Mouse (Mus musculus) ES-CJ7 (cell line): ENCODE results near the gene Sufu.

Experiments
- DNase-seq: peaks from one replicate; pipeline ENCODE4 v3.0.0; 2011; ENCODE audit warnings: low read depth, low spot score

Sufu gene

DNA sequence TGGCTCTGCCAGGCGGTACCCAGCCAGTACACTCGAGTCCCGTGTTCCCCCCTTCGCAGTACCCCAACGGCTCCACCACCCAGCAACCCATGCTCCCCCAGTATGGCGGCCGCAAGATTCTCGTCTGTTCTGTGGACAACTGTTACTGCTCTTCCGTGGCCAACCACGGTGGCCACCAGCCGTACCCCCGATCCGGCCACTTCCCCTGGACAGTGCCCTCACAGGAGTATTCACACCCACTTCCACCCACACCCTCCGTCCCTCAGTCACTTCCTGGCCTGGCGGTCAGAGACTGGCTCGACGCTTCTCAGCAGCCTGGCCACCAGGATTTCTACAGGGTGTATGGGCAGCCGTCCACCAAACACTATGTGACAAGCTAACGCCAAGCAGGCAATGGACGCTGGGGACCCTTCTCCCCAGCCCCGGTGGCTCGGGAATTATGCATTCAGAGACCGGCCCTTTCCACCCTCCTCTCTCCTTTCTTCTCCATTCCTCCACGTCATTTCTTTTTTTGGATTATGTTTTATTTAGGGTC is 118.7 kb downstream of the Sufu start:
- no peak for DNase-seq

DNA sequence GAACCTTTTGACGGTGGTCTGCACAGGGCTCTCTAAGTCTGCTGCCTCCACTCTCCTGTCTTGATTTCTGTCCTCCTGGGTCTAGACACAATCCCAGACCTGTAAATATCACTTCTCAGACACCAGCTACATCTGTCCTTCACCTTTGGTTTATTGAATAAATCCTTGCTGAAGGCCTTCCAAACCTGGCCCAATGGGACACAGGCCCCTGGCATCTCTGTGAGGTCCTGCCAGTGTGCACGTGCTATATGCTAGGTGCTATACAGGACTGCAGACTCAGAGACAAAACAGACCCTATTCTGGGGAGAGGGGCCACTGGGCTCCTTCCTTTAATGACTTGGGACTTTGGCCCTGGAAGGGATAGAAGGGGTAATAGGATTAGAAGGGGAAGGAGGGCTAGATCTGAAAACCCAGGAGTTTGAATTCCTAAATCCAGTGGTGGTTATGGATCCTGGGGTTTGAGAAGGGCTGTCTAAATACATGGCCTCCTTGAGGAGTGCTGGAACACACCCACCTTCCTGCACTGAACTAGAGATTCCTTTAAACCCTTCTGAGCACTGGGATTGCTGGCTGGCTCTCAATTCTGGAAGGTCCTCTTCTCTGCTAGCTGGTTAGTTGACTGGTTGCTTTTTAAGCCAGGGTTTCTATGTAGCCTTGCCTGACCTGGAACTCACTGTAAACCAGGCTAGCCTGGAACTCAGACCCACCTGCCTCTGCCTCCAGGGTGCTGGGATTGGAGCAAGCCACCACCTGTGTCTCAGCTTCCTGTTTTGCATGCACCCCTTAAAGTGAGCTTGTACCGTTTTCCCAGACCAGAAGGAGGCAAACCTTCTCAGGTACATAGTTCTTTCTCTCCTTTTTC is 120.2 kb downstream of the Sufu start:
- DNase-seq: no peak

DNA sequence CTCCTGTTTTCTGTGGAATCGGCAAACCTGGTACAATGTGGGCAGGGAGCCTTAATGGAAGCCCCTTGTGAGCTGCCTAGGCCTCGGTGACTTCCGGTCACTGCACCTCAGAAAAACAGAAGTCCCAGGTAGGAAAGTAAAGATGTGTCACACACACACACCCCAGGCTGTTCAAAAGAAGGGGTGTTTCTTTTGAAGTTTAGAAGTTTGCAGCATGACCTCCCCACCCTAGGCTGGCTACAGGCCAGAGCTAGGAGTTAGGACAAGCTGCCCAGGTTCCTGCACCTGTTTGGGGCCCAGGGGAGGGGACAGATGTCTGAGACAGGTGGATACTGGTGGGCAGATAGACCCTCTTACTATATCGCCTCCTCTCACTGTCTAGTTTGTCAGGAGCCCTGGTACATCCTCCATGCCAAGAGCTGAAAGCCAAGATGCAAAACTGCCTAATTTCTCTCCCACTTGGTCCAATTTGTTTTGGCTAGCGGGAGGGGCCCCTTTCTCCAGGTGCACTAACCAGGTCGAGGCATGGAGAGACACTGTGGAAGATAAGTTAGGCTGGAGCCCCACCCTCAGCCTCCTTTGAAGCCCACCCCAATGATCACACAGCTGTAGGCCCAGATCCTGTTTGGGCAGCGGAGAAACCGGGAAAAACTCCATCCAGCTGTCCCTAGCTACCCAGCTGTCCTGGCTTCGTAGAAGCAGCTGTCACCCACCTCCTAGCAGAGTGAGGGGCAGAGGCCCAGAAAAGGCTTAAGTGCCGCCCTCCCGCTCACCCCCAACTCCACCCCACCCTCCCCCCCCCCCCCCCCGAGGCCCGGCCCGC is 121.0 kb downstream of the Sufu start:
- DNase-seq: no peak

DNA sequence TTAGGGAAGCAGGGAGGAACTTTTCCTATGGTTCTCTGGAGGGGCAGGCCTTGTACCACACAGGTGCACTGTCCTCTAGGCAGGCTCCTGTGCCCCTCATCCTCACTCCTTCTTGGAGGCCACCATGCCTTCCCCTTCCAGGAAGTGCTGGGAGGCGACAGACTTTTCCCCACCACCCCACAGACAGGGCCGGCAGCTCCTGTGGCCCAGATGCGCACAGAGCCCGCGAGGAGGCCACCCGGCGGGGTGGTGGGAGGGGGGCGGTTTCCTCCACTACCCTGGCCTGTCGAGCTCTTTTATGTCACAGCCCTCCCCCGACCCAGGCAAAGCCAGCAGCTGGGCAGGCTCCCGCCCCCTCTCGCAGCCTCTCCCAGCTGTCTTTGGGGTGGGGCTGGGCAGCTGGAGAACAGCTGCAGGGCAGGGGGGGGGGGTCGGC is 121.7 kb downstream of the Sufu start:
- DNase-seq: peak; percentile 68

DNA sequence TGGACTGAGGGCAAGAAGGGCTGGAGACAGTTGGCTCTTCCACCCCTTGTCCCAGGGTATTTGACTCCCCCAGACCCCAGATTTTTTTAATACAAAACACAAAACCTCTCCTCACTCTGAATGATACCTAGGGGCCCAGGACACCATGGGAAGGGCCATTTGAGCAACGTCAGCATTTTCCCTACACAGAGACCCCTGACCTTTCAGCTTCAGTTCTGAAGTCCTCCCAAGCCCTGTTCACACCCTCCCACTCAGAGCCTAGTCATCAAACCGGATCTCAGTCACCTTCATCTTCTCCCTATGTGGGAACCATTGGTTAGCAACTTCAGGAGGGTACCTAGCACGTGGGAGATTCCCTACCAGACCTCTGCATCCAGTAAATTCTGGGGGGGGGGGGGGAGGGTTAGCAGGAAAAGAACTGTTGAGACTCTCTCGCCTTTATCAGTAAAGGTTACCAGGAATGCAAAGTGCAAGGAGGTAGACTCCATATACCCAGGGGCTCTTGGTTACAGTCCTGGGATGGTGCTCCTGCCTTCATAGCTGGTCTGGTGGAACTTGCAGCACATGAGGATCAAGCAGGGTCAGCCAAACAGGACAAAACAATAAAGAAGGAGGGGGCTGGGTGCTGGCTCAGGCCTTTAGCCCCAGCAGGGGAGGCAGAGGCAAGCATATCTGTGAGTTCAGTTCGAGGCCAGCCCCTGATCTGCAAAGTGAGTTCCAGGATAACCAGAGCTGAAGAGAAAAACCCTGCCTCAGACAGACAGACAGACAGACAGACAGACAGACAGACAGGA is 122.3 kb downstream of the Sufu start:
- DNase-seq: no peak

DNA sequence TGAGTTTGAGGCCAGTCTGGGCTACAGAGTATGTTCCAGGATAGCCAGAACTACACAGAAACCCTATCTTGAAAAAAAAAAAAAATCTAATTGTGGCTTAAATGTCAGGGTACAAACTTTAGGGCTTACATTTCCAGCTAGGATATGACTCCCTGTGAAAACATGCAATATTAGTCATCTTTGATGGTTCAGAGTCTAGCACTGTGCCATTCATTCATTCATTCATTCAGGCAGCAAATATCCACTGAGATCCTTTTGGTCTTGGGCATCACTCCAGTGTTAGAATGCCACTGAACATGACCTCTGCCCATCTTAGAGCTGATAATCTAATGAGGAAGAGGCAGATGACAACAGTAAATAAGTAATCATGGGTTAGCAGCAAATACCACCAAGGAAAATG is 125.0 kb downstream of the Sufu start:
- no peak for DNase-seq

DNA sequence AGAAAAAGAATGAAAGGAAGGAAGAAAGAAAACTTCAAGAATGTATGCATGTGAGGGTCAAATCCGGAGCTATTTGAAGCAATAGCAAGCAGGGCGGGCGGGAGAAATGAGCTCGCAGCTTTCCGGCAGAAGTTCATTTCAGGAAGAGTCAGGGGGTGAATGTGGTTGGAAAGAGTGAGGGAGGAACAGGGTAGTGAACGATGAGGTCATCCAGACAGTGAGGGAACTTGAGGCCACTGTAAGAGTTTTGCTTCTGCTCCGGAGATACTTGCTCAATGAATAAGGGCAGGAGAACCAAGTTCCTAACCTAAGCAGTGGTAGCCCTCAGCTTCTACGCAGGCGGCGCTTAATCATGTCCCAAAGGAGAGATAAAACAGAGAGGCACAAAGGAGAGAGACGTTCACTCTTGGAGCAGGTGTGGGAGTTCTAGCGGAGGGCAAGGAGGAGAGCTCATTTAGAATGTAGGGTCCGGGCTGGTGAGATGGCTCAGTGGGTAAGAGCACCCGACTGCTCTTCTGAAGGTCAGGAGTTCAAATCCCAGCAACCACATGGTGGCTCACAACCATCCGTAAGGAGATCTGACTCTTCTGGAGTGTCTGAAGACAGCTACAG is 125.8 kb downstream of the Sufu start:
- DNase-seq: no peak

DNA sequence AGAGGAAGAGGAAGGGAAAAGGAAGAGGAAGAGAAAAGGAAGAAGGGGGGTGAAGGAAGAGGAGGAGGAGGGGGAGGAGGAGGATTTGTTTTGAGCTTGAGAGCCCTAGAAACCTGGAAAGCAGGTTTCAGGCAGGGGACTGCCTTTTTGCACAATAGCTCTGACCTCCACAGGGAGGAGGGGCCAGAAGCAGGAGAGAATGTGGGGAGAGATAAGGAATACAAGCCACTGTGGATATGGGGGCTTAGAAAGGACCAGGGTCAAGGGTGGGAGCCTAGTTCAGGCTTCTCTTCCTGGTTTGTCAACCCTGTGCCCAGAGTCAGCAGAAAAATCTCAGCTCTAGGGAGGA is 126.4 kb downstream of the Sufu start:
- no peak for DNase-seq

DNA sequence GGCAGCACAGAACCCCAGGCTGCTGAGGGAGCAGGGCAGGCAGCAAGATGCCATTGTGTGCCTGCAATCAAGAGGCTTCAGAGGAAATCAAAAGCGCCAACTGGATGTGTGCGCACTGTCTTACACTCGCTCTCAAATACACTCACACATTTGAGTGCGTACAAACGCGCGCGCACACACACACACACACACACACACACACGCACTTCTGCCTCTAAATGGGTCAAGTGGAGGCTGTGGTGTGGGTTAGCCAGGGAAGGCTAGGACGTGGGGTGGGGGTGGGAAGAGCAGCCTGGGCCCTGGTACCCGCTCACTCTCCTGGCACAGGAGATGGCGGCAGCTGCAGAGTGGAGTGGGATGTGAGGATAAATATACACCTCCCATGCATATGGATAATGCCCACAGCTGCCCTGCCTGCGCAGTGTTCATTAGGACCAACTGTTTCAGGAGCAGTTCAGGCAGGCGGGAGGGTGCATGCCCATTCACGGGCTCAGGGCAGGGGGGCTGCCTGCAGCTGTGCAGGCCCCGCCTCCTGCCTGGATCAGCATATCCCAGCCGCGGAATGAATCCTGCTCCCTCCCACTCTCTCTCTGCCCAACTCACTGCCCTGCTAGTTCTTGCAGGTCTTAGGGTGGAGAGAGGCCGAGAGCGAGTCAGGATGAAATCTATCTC is 126.9 kb downstream of the Sufu start:
- peak; percentile 80 for DNase-seq

DNA sequence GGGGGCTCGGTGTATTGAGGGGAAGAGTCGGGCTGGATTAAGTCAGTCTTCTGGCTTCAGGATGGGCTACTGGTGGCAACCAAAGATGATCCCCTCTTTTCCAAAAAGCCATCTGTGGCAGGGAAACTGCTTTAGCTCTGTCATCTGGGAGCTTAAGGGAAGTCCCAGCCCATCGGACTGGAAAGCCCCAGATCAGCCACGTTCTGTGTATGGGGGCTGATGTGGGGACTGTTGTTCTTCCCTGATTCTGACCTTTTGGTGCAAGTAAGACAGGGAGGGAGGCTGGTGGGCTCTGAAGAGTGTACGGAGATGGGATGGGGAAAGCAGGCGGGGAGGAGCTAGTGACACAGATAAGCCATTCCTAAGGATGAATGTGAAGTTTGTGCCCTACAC is 127.5 kb downstream of the Sufu start:
- DNase-seq: no peak

DNA sequence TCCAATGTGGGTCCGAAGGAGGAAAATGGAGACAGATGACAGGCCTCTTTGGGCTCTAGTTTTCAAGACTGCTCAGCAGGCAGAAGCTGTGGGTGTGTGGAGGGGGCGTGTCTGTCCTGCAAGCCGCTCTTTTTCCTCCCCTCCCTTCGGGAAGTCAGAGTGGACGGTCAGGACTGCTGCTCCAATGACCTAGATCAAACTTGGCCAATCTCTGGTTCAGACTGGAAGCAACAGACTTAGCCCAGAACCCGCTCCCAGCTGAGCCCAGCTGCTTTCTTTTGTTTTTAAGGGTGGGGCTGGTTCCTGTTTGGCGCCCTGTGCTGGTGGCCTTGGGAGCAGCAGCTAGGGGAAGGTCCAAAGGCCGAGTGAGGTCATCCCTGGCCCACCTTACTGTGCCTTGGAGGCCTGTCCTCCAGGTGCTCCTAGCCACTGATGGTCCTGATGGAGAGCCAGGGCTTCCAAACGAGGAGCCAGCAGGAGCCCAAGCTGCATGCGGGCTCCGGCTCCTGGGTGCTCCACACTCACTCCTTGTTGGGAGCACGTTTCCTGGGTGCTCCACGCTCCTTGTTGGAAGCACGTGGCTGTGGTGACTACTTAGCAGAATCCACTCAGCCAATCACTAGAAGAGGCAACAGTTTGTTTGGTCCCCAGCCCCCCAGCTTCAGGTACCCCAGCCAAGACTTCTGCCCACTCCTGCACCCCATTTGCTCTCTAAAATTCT is 128.1 kb downstream of the Sufu start:
- peak; percentile 92 for DNase-seq

DNA sequence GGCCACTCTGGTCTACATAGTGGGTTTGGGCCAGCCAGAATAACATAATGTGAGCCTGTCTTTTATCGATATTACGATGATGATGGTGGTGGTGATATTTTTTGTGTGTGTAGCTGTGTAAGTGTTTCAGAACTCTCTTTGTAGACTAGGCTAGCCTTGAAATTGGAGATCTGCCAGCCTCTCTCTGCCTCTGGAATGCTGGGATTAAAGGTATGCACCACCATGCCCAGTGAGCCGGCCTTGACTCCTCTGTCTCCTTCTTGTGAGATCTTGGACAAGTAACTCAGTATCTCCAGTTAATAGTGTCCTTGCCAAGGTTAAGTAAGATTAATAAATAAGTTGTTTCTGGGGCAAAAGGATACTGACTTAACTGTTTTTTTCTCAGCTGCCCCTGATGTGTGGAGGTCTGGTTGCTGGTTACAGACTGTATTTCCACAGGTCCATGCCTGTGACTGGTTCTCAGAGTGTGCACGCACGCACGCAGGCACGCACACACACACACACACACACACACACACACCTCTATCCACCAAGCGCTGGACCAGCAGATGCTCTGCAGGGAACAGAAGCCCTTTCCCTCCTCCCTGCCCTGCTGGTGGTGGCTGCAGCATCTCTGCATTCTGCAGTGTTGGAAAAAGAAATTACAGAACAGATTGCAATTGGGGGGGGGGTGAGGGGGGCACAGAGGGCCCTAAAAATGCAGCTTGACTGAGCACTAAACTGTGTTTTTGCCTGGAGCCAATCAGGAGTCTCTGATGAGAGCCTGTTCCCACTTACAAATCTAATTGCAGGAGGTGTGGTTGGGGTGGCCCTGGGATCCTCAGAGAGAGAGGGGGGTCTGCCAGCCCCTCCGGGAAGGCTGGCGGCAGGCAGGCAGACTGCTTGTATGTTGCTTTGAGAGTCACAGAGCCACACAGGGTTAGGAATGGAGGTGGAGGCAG is 129.3 kb downstream of the Sufu start:
- no peak for DNase-seq

DNA sequence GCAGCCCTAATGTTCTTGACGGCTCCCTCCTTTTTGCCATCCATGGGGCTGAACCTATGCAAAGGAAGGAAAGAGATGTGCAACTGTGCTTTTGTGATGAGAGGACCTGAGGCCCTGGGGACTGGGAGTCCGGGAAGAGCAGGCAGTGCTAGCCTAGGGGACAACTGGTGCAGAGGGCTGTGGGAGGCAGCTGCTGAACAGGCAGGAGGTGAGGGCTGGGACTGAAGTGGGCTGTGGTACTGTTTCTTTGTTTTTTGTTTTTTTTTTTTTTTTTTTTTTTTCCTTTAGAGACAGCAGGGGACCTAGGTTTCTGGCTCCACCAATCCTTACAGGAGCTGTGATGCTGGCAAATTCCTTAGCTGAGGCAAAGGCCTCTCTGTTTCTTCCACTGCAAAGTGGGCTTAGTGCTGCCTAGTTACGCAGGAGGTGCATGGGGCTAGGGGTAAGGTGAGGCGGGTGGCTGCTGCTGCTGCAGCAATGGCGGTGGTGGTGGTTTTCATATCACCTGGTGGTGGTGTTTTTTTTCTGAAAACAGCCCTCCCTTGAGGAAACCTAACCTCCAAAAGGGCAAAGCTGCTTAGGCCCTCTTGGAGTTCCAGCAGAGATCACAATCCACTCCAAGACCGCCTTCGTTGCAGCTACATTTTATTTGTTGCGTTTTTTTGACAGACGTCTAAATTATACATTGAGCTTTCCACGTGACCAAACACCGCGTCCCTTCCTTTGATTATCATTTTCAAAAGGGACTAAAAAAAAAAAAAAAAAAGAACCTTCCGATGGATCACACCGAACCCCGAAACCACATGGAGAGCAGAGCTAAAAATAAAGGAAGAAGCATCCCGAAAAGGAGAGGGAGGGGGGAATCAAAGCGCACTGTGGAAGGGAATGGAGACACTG is 131.2 kb downstream of the Sufu start:
- DNase-seq: peak; percentile 60

DNA sequence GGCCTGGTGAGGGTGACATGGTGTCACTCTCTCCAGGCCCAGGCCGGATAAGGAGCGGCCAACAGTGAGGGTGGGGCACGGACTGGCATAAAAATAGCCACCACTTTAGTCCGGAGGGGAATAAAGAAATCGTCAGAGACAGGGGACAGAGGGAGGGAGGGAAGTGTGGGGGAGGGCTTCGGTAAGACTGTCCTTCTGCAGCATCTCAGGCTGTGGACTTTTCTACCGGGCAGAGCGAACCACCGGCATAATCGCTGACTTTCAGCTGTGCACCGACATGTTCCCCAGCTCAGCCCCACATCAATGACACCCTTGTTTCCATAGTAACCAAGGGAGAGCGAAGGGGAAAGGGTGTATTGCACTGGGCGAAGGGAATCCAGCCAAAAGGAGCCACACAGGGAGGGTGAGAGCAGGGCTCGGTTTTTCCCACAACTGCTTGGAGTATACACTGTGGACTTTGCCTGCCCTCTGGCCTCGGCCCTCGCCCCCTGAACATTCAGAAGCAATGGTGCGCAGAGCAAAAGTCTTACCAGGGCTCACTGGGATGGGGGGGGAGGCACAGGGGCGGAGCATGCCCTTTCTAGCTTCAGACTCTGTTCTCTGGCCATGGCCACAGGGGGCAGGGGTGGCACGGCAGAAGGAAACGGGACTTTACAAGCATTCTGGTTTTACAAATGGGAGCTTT is 132.0 kb downstream of the Sufu start:
- peak; percentile 54 for DNase-seq

DNA sequence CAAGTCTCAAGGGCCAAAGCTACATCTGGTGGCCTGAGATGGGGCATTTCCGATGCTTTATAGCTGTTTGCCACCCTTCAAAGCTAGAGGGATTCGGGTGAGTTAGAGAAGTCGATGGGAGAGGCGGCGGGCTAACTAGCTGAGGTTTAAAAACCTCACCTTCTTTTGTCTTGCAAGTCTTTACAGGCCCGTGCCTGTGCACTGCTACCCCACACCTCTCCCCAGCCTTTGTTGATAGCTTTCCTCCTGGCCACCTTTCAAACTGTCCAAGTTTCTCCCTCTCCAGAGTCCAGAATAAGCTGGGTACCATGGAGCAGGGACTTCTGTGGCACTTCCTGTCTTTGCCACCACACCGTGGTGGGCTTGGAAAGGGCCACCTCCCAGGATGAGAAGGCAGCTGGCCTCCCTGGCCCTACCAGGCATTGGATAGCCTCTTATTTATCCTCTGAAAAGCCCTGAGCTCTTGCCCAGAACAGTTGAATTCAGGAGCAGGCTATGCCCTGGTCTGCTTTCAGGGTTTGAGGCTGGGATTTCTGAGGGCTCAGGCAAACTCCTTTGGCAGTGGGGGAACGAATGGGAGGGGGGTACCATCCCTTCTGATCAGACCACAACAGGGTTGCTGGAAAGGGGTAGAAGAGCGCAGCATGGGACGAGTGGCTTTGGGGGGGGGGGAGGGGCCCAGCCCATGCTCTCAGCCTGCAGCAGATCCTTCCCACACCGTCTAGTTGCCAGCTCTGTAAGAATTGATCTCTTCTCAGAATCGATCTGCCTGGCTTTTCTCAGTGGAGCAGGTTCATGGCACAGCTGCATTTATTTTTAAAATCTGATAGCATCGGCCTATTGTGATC is 133.1 kb downstream of the Sufu start:
- peak; percentile 72 for DNase-seq

DNA sequence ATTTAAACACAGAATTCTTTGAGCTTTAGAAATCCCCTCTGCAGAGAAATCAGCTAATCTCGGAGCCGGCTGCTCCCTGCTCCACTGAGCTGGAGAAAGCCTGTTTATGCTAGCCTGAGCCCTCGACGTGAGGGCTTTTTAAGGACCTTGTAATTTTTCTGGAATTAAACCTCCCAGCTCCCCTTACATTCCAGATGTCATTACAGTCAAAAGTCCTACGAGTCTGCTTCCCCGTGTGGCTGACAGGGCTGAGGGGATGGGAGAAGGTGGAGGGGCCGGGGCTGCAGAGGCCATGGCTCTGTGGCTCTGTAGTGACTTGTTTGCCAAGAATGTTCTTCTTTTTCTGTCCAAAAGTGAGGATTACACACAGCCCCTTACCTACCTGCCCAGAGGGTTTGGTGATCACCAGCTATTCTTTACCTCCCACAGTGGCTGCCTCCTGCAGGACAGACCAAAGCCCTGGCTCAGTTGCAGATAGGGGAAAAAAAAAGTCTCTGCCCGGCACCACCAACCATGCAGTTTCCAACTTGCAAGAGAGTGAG is 133.8 kb downstream of the Sufu start:
- DNase-seq: no peak
